Mouse (Mus musculus): ENCODE data around the gene Tes3-ps. TPM values are rescaled to one million over a fixed set of nuclear protein-coding genes. Genes with fewer than 3 reads are reported as not detected.
A peak's percentile ranks its signal among the peaks of the same experiment; 100 is the strongest.

The Tes3-ps gene
- total RNA-seq (2015): 1.3 and 1.7 TPM in 2 replicates
- total RNA-seq (2017): 1.9 and 3.1 TPM in 2 replicates

GRCm38 (mm10) chr13:49492376-49493368 lies at the start of gene Tes3-ps:
Gene Tes3-ps (plus strand): TSS chr13:49493318.
- ATAC-seq (replicated peaks; ENCODE audit: poor library complexity): no peak

- no peak for ATAC-seq (replicated peaks; ENCODE audit: poor library complexity)
These were observed 48.7 kb upstream of the Tes3-ps start for GRCm38 (mm10) chr13:49444451-49444850.

GRCm38 (mm10) chr13:49449318-49449749 lies 43.8 kb upstream of the Tes3-ps start:
- peak; percentile 98 for ATAC-seq (replicated peaks; ENCODE audit: poor library complexity)

- 0 out of 2 replicates have a peak, but pooled peaks have one; percentile 31 for ATAC-seq (replicated peaks; ENCODE audit: poor library complexity)
These were observed 32.8 kb upstream of the Tes3-ps start for GRCm38 (mm10) chr13:49460276-49460675.

- no peak for ATAC-seq (replicated peaks; ENCODE audit: poor library complexity)
These were observed 32.3 kb upstream of the Tes3-ps start for GRCm38 (mm10) chr13:49460692-49461414.

- no peak for ATAC-seq (replicated peaks; ENCODE audit: poor library complexity)
These were observed 31.5 kb upstream of the Tes3-ps start for GRCm38 (mm10) chr13:49461458-49462132.

- ATAC-seq (replicated peaks; ENCODE audit: poor library complexity): no peak
These were observed 30.2 kb upstream of the Tes3-ps start for GRCm38 (mm10) chr13:49462921-49463320.

- ATAC-seq (replicated peaks; ENCODE audit: poor library complexity): peak; percentile 70
These were observed 27.2 kb upstream of the Tes3-ps start for GRCm38 (mm10) chr13:49465875-49466274.

GRCm38 (mm10) chr13:49466393-49467075 lies 26.6 kb upstream of the Tes3-ps start:
- no peak for ATAC-seq (replicated peaks; ENCODE audit: poor library complexity)

GRCm38 (mm10) chr13:49467585-49467984 lies 25.5 kb upstream of the Tes3-ps start:
- no peak for ATAC-seq (replicated peaks; ENCODE audit: poor library complexity)

GRCm38 (mm10) chr13:49469002-49469401 lies 24.1 kb upstream of the Tes3-ps start:
- no peak for ATAC-seq (replicated peaks; ENCODE audit: poor library complexity)

GRCm38 (mm10) chr13:49470319-49470718 lies 22.8 kb upstream of the Tes3-ps start:
- no peak for ATAC-seq (replicated peaks; ENCODE audit: poor library complexity)

- ATAC-seq (replicated peaks; ENCODE audit: poor library complexity): no peak
These were observed 22.3 kb upstream of the Tes3-ps start for GRCm38 (mm10) chr13:49470806-49471205.

GRCm38 (mm10) chr13:49471981-49472675 lies 21.0 kb upstream of the Tes3-ps start:
- no peak for ATAC-seq (replicated peaks; ENCODE audit: poor library complexity)

- ATAC-seq (replicated peaks; ENCODE audit: poor library complexity): no peak
These were observed 20.5 kb upstream of the Tes3-ps start for GRCm38 (mm10) chr13:49472676-49473005.

- ATAC-seq (replicated peaks; ENCODE audit: poor library complexity): no peak
These were observed 15.2 kb upstream of the Tes3-ps start for GRCm38 (mm10) chr13:49477887-49478286.

GRCm38 (mm10) chr13:49478851-49479374 lies 14.2 kb upstream of the Tes3-ps start:
- ATAC-seq (replicated peaks; ENCODE audit: poor library complexity): no peak

GRCm38 (mm10) chr13:49479399-49479798 lies 13.7 kb upstream of the Tes3-ps start:
- no peak for ATAC-seq (replicated peaks; ENCODE audit: poor library complexity)

- peak; percentile 54; the same call in 1 of the 2 replicates for ATAC-seq (replicated peaks; ENCODE audit: poor library complexity)
These were observed 13.1 kb upstream of the Tes3-ps start for GRCm38 (mm10) chr13:49480057-49480456.

GRCm38 (mm10) chr13:49480551-49480950 lies 12.6 kb upstream of the Tes3-ps start:
- ATAC-seq (replicated peaks; ENCODE audit: poor library complexity): no peak

All from megakaryocyte progenitor cell, adult 5-6 weeks (primary cell).